Mouse (Mus musculus) liver, postnatal 0 days (tissue): Measurements from ENCODE around the gene Rexo1.
A peak's percentile ranks its signal among the peaks of the same experiment; 100 is the strongest.

ENCODE experiments used
- CTCF ChIP-seq: sonication (generic); IDR thresholded peaks from 2 replicates; pipeline ENCODE4 v1.5.1; 2016; ENCODE audit warnings: antibody characterized with exemption, low read depth
- EP300 ChIP-seq: IDR thresholded peaks from 2 replicates; pipeline ENCODE4 v1.6.1; 2016; ENCODE audit warnings: antibody characterized with exemption, low read depth, mild to moderate bottlenecking

DNA sequence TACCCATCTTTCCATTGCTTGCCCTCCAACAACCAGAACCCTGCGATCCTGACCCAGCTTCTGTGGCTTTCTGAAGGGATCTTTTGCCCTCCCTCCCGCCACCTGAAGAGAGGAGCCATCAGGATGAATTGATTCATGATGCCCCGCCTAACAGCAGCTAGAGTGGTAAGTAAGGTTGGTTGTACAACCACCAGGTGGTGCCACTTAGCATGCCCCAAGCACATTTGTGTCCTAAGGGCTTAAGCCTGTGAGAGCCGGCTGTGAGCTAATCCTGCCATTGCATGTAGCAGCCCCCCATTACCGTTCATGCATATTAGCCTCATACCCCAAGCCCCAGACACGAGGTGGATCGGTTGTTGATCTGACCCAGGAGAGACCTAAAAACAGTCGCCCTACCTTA is 17.6 kb upstream of the Rexo1 start:
- TF ChIP-seq CTCF, result peak; percentile 93
- TF ChIP-seq EP300, result no peak
